Mouse (Mus musculus) left cerebral cortex, postnatal 4 days (tissue): ENCODE results near the gene P3h2. TPM values are rescaled to one million over a fixed set of nuclear protein-coding genes. Genes with fewer than 3 reads are reported as not detected.

Experiments
- DNase-seq: peaks from one replicate; pipeline ENCODE4 v3.0.0-alpha.2; 2022
- intact Hi-C: fragments of 180-260 bp; cut with DNase I; formaldehyde crosslinking; loops from one replicate; pipeline ENCODE4 v1.15.1; 2025
- total RNA-seq, 2 experiments: library from RNA; stranded (reverse); gene quantifications; 2 replicates each; pipeline ENCODE4 v1.2.3; 2021

The P3h2 gene
- total RNA-seq, 2 experiments from 2014 or later = 1.8 to 2.5 TPM

GRCm38 (mm10) chr16:26075063-26075462, 30.5 kb downstream of the P3h2 start:
- DNase-seq = no peak
- intact Hi-C loops = no loop called here

GRCm38 (mm10) chr16:26070376-26070775, 35.2 kb downstream of the P3h2 start:
- DNase-seq = no peak
- intact Hi-C loops = no loop called here

GRCm38 (mm10) chr16:26065060-26065459, 40.5 kb downstream of the P3h2 start:
- no peak for DNase-seq
- intact Hi-C loops = no loop called here

- intact Hi-C loops = no loop called here
These were observed 45.1 kb downstream of the P3h2 start for GRCm38 (mm10) chr16:26060239-26061085.

GRCm38 (mm10) chr16:26053631-26054030, 52.0 kb downstream of the P3h2 start:
- no peak for DNase-seq
- intact Hi-C loops = no loop called here

More at GRCm38 (mm10) chr16:26060239-26061085, 45.1 kb downstream of the P3h2 start:
- DNase-seq = no peak

GRCm38 (mm10) chr16:26049393-26050087, 56.0 kb downstream of the P3h2 start:
- no peak for DNase-seq
- intact Hi-C loops = no loop called here

GRCm38 (mm10) chr16:26047870-26048269, 57.7 kb downstream of the P3h2 start:
- intact Hi-C loops = no loop called here
- no peak for DNase-seq

- intact Hi-C loops = no loop called here
- DNase-seq = no peak
These were observed 58.2 kb downstream of the P3h2 start for GRCm38 (mm10) chr16:26047396-26047795.

- intact Hi-C loops = no loop called here
- no peak for DNase-seq
These were observed 63.7 kb downstream of the P3h2 start for GRCm38 (mm10) chr16:26041929-26042303.

- intact Hi-C loops = no loop called here
- DNase-seq = no peak
These were observed 64.3 kb downstream of the P3h2 start for GRCm38 (mm10) chr16:26041021-26041928.

- intact Hi-C loops = no loop called here
- DNase-seq = no peak
These were observed 66.3 kb downstream of the P3h2 start for GRCm38 (mm10) chr16:26039320-26039719.

- intact Hi-C loops = no loop called here
- DNase-seq = no peak
These were observed 70.1 kb downstream of the P3h2 start for GRCm38 (mm10) chr16:26035525-26035924.

GRCm38 (mm10) chr16:26035079-26035478, 70.5 kb downstream of the P3h2 start:
- intact Hi-C loops = no loop called here
- no peak for DNase-seq

GRCm38 (mm10) chr16:26029424-26030012, 76.1 kb downstream of the P3h2 start:
- DNase-seq = peak; percentile 66
- intact Hi-C loops = no loop called here

- intact Hi-C loops = no loop called here
These were observed 79.2 kb downstream of the P3h2 start for GRCm38 (mm10) chr16:26026416-26026815.

GRCm38 (mm10) chr16:26024543-26024942, 81.0 kb downstream of the P3h2 start:
- intact Hi-C loops = no loop called here
- no peak for DNase-seq

More at GRCm38 (mm10) chr16:26026416-26026815, 79.2 kb downstream of the P3h2 start:
- no peak for DNase-seq

GRCm38 (mm10) chr16:26023352-26023751, 82.2 kb downstream of the P3h2 start:
- DNase-seq = no peak

GRCm38 (mm10) chr16:26021759-26022158, 83.8 kb downstream of the P3h2 start:
- no peak for DNase-seq
- intact Hi-C loops = no loop called here

More at GRCm38 (mm10) chr16:26023352-26023751, 82.2 kb downstream of the P3h2 start:
- intact Hi-C loops = no loop called here

GRCm38 (mm10) chr16:26005811-26006210, 99.8 kb downstream of the P3h2 start:
- DNase-seq = no peak
- intact Hi-C loops = no loop called here

- DNase-seq = peak; percentile 57
- intact Hi-C loops = no loop called here
These were observed 102.3 kb downstream of the P3h2 start for GRCm38 (mm10) chr16:26003261-26003660.
